Mouse (Mus musculus) cerebellum, adult 9-10 months (tissue): ENCODE measurements at regions not wholly inside any gene's neighbourhood (a gene's known extent, or its start where the extent isn't known, plus 50 kb on each side); places are given as distances from the start of the nearest gene placed in this dataset.
A peak's percentile ranks its signal among the peaks of the same experiment; 100 is the strongest.

ENCODE experiments used
- DNase-seq: peaks from one replicate; pipeline ENCODE4 v3.0.0; 2022

GRCm38 (mm10) chr4:54704696-54705095 is 240.2 kb upstream of the Zfp462 start:
- no peak for DNase-seq

- no peak for DNase-seq
Observed at GRCm38 (mm10) chr4:54709751-54710150, 235.1 kb upstream of the Zfp462 start.

GRCm38 (mm10) chr4:54712929-54713328 is 231.9 kb upstream of the Zfp462 start:
- DNase-seq, result no peak

GRCm38 (mm10) chr4:54714612-54715342 is 230.1 kb upstream of the Zfp462 start:
- no peak for DNase-seq

GRCm38 (mm10) chr4:54718083-54718482 is 226.8 kb upstream of the Zfp462 start:
- DNase-seq, result peak; percentile 1

GRCm38 (mm10) chr4:54739001-54739400 is 205.8 kb upstream of the Zfp462 start:
- no peak for DNase-seq

- DNase-seq, result no peak
Observed at GRCm38 (mm10) chr4:54751458-54751857, 193.4 kb upstream of the Zfp462 start.

GRCm38 (mm10) chr4:54756441-54756840 is 188.4 kb upstream of the Zfp462 start:
- no peak for DNase-seq

GRCm38 (mm10) chr4:54757715-54758500 is 186.9 kb upstream of the Zfp462 start:
- peak; percentile 79 for DNase-seq

GRCm38 (mm10) chr4:54758501-54758829 is 186.4 kb upstream of the Zfp462 start:
- no peak for DNase-seq

GRCm38 (mm10) chr4:54761257-54761656 is 183.6 kb upstream of the Zfp462 start:
- DNase-seq, result peak; percentile 48

- no peak for DNase-seq
Observed at GRCm38 (mm10) chr4:54765045-54765444, 179.8 kb upstream of the Zfp462 start.

GRCm38 (mm10) chr4:54767506-54768200 is 177.2 kb upstream of the Zfp462 start:
- no peak for DNase-seq

GRCm38 (mm10) chr4:54768836-54769235 is 176.0 kb upstream of the Zfp462 start:
- no peak for DNase-seq

- DNase-seq, result no peak
Observed at GRCm38 (mm10) chr4:54774066-54774465, 170.8 kb upstream of the Zfp462 start.

GRCm38 (mm10) chr4:54774717-54775116 is 170.1 kb upstream of the Zfp462 start:
- DNase-seq, result no peak

GRCm38 (mm10) chr4:54780511-54780910 is 164.3 kb upstream of the Zfp462 start:
- no peak for DNase-seq

GRCm38 (mm10) chr4:54791217-54791742 is 153.6 kb upstream of the Zfp462 start:
- no peak for DNase-seq

- no peak for DNase-seq
Observed at GRCm38 (mm10) chr4:54793857-54794256, 151.0 kb upstream of the Zfp462 start.

- no peak for DNase-seq
Observed at GRCm38 (mm10) chr4:54795246-54795645, 149.6 kb upstream of the Zfp462 start.

- DNase-seq, result no peak
Observed at GRCm38 (mm10) chr4:54798523-54798922, 146.3 kb upstream of the Zfp462 start.

GRCm38 (mm10) chr4:54811163-54811562 is 133.7 kb upstream of the Zfp462 start:
- DNase-seq, result no peak
